Mouse (Mus musculus) stomach, embryonic 14.5 days (tissue): ENCODE data around the gene Nudt5. TPM values are rescaled to one million over a fixed set of nuclear protein-coding genes. Genes with fewer than 3 reads are reported as not detected.
A peak's percentile ranks its signal among the peaks of the same experiment; 100 is the strongest.

Experiments
- ATAC-seq: fragments of 200-750 bp; cut with Nextera tagmentation; 2 replicates; pipeline ENCODE4 v1.8.0; 2017; ENCODE audit warnings: low read depth, moderate TSS enrichment; ENCODE audit not compliant: insufficient number of reproducible peaks, insufficient read depth, low FRiP score
- H3K27ac ChIP-seq: fragments of 300-500 bp; sonication (generic); 2 replicates; pipeline ENCODE4 v1.5.1; 2014; ENCODE audit warnings: mild to moderate bottlenecking, low read length, moderate library complexity, mixed read lengths
- H3K27me3 ChIP-seq: fragments of 300-500 bp; sonication (generic); 2 replicates; pipeline ENCODE4 v1.6.1; 2014; ENCODE audit warnings: low read length, control low read depth, mixed read lengths; ENCODE audit not compliant: control insufficient read depth, insufficient read depth
- H3K36me3 ChIP-seq: fragments of 300-500 bp; sonication (generic); 2 replicates; pipeline ENCODE4 v1.6.1; 2014; ENCODE audit warnings: mild to moderate bottlenecking, control low read depth, low read length, moderate library complexity, mixed read lengths; ENCODE audit not compliant: control insufficient read depth, insufficient read depth
- H3K4me1 ChIP-seq: fragments of 300-500 bp; sonication (generic); 2 replicates; pipeline ENCODE4 v1.6.1; 2014; ENCODE audit warnings: low read length, control low read depth, mixed read lengths; ENCODE audit not compliant: control insufficient read depth, insufficient read depth
- H3K4me2 ChIP-seq: fragments of 300-500 bp; sonication (generic); replicated peaks from 2 replicates; pipeline ENCODE4 v1.6.1; 2014; ENCODE audit warnings: low read depth, low read length, control low read depth
- H3K4me3 ChIP-seq: fragments of 300-500 bp; sonication (generic); 2 replicates; pipeline ENCODE4 v1.5.1; 2014; ENCODE audit warnings: low read depth, low read length, control low read depth
- H3K9ac ChIP-seq: fragments of 300-500 bp; sonication (generic); replicated peaks from 2 replicates; pipeline ENCODE4 v1.6.1; 2014; ENCODE audit warnings: low read depth, mild to moderate bottlenecking, control low read depth, low read length, moderate library complexity, mixed read lengths
- H3K9me3 ChIP-seq: fragments of 300-500 bp; sonication (generic); 2 replicates; pipeline ENCODE4 v1.6.1; 2016; ENCODE audit warnings: low read depth, low read length, control low read depth; ENCODE audit not compliant: control insufficient read depth
- WGBS: fragments of 180-500 bp; shearing (Covaris S2); extraction: QIAGEN DNeasy Blood & Tissue Kit; methylation state at CpG from one replicate; pipeline ENCODE4 v1.1.7; 2014; 5-methylcytosine and 5-hydroxymethylcytosine counted together
- polyA plus RNA-seq: library from polyadenylated mRNA; unstranded; fragments of >200 nt; fragmentation: Nextera tagmentation; extraction: Ambion mirVana; gene quantifications from 2 replicates; pipeline ENCODE4 v1.2.1, GENCODE M21; 2014

Gene Nudt5
- polyA plus RNA-seq, 1 experiment from 2014 or later = 73.0 TPM

GRCm38 (mm10) chr2:5844181-5844872 lies 492 bp upstream of the Nudt5 start:
- 3% methylated on average over 23 of the region's 23 CpGs for WGBS

GRCm38 (mm10) chr2:5845826-5846225 lies 1.0 kb downstream of the Nudt5 start:
- peak overlapping the region; percentile 62 for H3K4me2 ChIP-seq
- peak overlapping the region; percentile 85 for H3K9ac ChIP-seq
- peaks cover 6% of the 10 kb centered on the region for H3K36me3 ChIP-seq
- H3K4me1 ChIP-seq = no peaks in the 10 kb centered on the region
- peak overlapping the region; percentile 86; the same call in 1 of the 2 replicates for H3K27ac ChIP-seq
- no peak for ATAC-seq
- 13% methylated on average over 4 of the region's 4 CpGs for WGBS
- H3K4me3 ChIP-seq = peak overlapping the region; percentile 78
- no peaks in the 10 kb centered on the region for H3K27me3 ChIP-seq
- H3K9me3 ChIP-seq = no peaks in the 10 kb centered on the region

More at GRCm38 (mm10) chr2:5844181-5844872, 492 bp upstream of the Nudt5 start:
- peak overlapping the region; percentile 85 for H3K9ac ChIP-seq
- H3K27ac ChIP-seq = peak overlapping the region; percentile 86
- peak overlapping the region; percentile 62 for H3K4me2 ChIP-seq
- peaks cover 21% of the 10 kb centered on the region for H3K36me3 ChIP-seq
- no peaks in the 10 kb centered on the region for H3K27me3 ChIP-seq
- no peaks in the 10 kb centered on the region for H3K9me3 ChIP-seq
- peak overlapping the region; percentile 78 for H3K4me3 ChIP-seq
- no peaks in the 10 kb centered on the region for H3K4me1 ChIP-seq
- peak; percentile 7; the same call in 1 of the 2 replicates for ATAC-seq

- no peak overlapping the region for H3K27ac ChIP-seq
- H3K9ac ChIP-seq = no peak overlapping the region
- no peak overlapping the region for H3K4me3 ChIP-seq
- peaks cover 4% of the 10 kb centered on the region; the same call in 1 of the 2 replicates for H3K36me3 ChIP-seq
- ATAC-seq = no peak
- H3K27me3 ChIP-seq = no peaks in the 10 kb centered on the region
- 0 out of 2 replicates have a peak, but pooled peaks cover 3% of the 10 kb centered on the region for H3K4me1 ChIP-seq
- H3K9me3 ChIP-seq = no peaks in the 10 kb centered on the region
- WGBS = 90% methylated on average over 9 of the region's 9 CpGs
- no peak overlapping the region for H3K4me2 ChIP-seq
These were observed 6.3 kb downstream of the Nudt5 start for GRCm38 (mm10) chr2:5851116-5851515.

- WGBS = 79% methylated on average over 5 of the region's 5 CpGs
- no peak overlapping the region for H3K9ac ChIP-seq
- H3K27ac ChIP-seq = no peak overlapping the region
- H3K4me1 ChIP-seq = 0 out of 2 replicates have a peak, but pooled peaks cover 3% of the 10 kb centered on the region
- H3K27me3 ChIP-seq = no peaks in the 10 kb centered on the region
- no peak for ATAC-seq
- no peak overlapping the region for H3K4me3 ChIP-seq
- no peaks in the 10 kb centered on the region for H3K9me3 ChIP-seq
- peaks cover 7% of the 10 kb centered on the region; the same call in 1 of the 2 replicates for H3K36me3 ChIP-seq
- no peak overlapping the region for H3K4me2 ChIP-seq
These were observed 7.0 kb downstream of the Nudt5 start for GRCm38 (mm10) chr2:5851866-5852265.

- no peak within 1 kb of the TSS for H3K4me2 ChIP-seq
- no peak for ATAC-seq
- no peaks in the 10 kb centered on the region for H3K27me3 ChIP-seq
- H3K4me3 ChIP-seq = no peak within 1 kb of the TSS
- 92% methylated on average over 3 of the region's 3 CpGs for WGBS
- H3K27ac ChIP-seq = no peak within 1 kb of the TSS
- H3K9ac ChIP-seq = no peak within 1 kb of the TSS
- H3K4me1 ChIP-seq = no peaks in the 10 kb centered on the region
- peaks cover 36% of the 10 kb centered on the region for H3K36me3 ChIP-seq
- H3K9me3 ChIP-seq = no peaks in the 10 kb centered on the region
These were observed 18.0 kb downstream of the Nudt5 start, which contains the start of gene Gm13199 for GRCm38 (mm10) chr2:5862834-5863233. Gene Gm13199, minus strand, starts transcription at chr2:5862934.

- no peaks in the 10 kb centered on the region for H3K27me3 ChIP-seq
- no peak overlapping the region for H3K4me3 ChIP-seq
- WGBS = 82% methylated on average over 2 of the region's 2 CpGs
- H3K9me3 ChIP-seq = no peaks in the 10 kb centered on the region
- H3K36me3 ChIP-seq = peaks cover 49% of the 10 kb centered on the region
- H3K9ac ChIP-seq = no peak overlapping the region
- H3K4me1 ChIP-seq = no peaks in the 10 kb centered on the region
- no peak overlapping the region for H3K27ac ChIP-seq
- no peak overlapping the region for H3K4me2 ChIP-seq
- no peak for ATAC-seq
These were observed 22.9 kb downstream of the Nudt5 start for GRCm38 (mm10) chr2:5867681-5868080.

GRCm38 (mm10) chr2:5869746-5870145 lies 24.9 kb downstream of the Nudt5 start:
- Histone ChIP-seq H3K27ac (no peak overlapping the region), H3K36me3 (peaks cover 56% of the 10 kb centered on the region), H3K4me3 (no peak overlapping the region), H3K9me3 (no peaks in the 10 kb centered on the region), H3K27me3 (no peaks in the 10 kb centered on the region), H3K9ac (no peak overlapping the region), H3K4me2 (no peak overlapping the region), H3K4me1 (no peaks in the 10 kb centered on the region)
- 90% methylated on average over 5 of the region's 5 CpGs for WGBS
- ATAC-seq = no peak

GRCm38 (mm10) chr2:5877446-5877845 lies 32.6 kb downstream of the Nudt5 start:
- Histone ChIP-seq H3K27me3 (no peaks in the 10 kb centered on the region), H3K27ac (no peak overlapping the region), H3K4me3 (no peak overlapping the region), H3K4me2 (no peak overlapping the region), H3K36me3 (peaks cover 61% of the 10 kb centered on the region), H3K4me1 (no peaks in the 10 kb centered on the region), H3K9me3 (no peaks in the 10 kb centered on the region), H3K9ac (no peak overlapping the region)
- 68% methylated on average over 3 of the region's 3 CpGs for WGBS
- ATAC-seq = no peak
